Mouse (Mus musculus): ENCODE measurements at regions not wholly inside any gene's neighbourhood (a gene's known extent, or its start where the extent isn't known, plus 50 kb on each side); places are given as distances from the start of the nearest gene placed in this dataset.

DNA sequence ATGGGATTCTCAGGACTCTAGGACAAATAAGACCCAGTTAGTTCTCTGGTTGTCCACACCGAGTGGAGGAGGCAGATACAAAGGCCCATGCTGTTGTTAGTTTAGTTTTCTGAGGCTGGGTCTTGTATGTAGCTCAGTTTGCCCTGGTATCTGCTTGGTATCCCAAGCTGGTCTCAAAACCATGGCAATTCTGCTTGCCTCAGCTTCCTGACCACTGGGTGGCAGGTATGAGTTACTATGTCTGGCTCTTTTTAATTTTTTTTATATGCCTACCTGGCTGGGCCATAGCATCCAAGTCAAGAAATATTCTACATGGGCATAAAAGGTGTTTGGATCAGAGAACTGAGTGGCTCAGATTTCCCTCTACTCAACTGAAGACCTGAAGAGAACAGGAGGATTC, 77.9 kb downstream of the Trim42 start:
- no peak for TF ChIP-seq POU5F1 (IDR thresholded peaks at IDR 0.05; ENCODE audit: borderline replicate concordance, low read length)
- TF ChIP-seq CTCF (conservative IDR thresholded peaks at IDR 0.05; ENCODE audit: low read length), result no peak; the same call in 1 of the 2 replicates
- no peak for TF ChIP-seq NANOG (IDR thresholded peaks at IDR 0.05; ENCODE audit: borderline replicate concordance, low read length)

All from E14TG2a.4 (cell line).